Mouse (Mus musculus) forebrain, embryonic 11.5 days (tissue): Measurements from ENCODE around the gene Zc3h12c. TPM values are rescaled to one million over a fixed set of nuclear protein-coding genes. Genes with fewer than 3 reads are reported as not detected.
"Not testable (repeated sequence)": the region's sequence is repeated elsewhere in the genome, so short reads cannot be mapped to it uniquely, and the experiment has no call there.

Source experiments
- ATAC-seq: fragments of 200-750 bp; cut with Nextera tagmentation; replicated peaks from 2 replicates; pipeline ENCODE4 v1.8.0; 2017; ENCODE audit warnings: moderate TSS enrichment; ENCODE audit not compliant: low FRiP score
- DNase-seq: peaks from one replicate; pipeline ENCODE4 v3.0.0-alpha.2; 2017; ENCODE audit warnings: low spot score
- H3K27ac ChIP-seq: fragments of 300-500 bp; sonication (generic); 2 replicates; pipeline ENCODE4 v1.5.1; 2014; ENCODE audit warnings: low read depth, low read length
- H3K27me3 ChIP-seq: fragments of 300-500 bp; sonication (generic); 2 replicates; pipeline ENCODE4 v1.6.1; 2014; ENCODE audit warnings: mild to moderate bottlenecking, low read length, mixed read lengths; ENCODE audit not compliant: control insufficient read depth, insufficient read depth
- H3K36me3 ChIP-seq: fragments of 300-500 bp; sonication (generic); 2 replicates; pipeline ENCODE4 v1.6.1; 2014; ENCODE audit warnings: mild to moderate bottlenecking, low read length, moderate library complexity, mixed read lengths; ENCODE audit not compliant: control insufficient read depth, insufficient read depth
- H3K4me1 ChIP-seq: fragments of 300-500 bp; sonication (generic); replicated peaks from 2 replicates; pipeline ENCODE4 v1.6.1; 2014; ENCODE audit warnings: low read length, mixed read lengths; ENCODE audit not compliant: control insufficient read depth, insufficient read depth
- H3K4me2 ChIP-seq: fragments of 300-500 bp; sonication (generic); 2 replicates; pipeline ENCODE4 v1.6.1; 2014; ENCODE audit warnings: low read depth, mild to moderate bottlenecking, low read length, moderate library complexity, mixed read lengths; ENCODE audit not compliant: severe bottlenecking
- H3K4me3 ChIP-seq: fragments of 300-500 bp; sonication (generic); 2 replicates; pipeline ENCODE4 v1.5.1; 2014; ENCODE audit warnings: low read depth, low read length
- H3K9ac ChIP-seq: fragments of 300-500 bp; sonication (generic); 2 replicates; pipeline ENCODE4 v1.6.1; 2014; ENCODE audit warnings: low read length
- H3K9me3 ChIP-seq: fragments of 300-500 bp; sonication (generic); 2 replicates; pipeline ENCODE4 v1.6.1; 2016; ENCODE audit warnings: low read length, mixed read lengths; ENCODE audit not compliant: control insufficient read depth
- WGBS: fragments of 180-500 bp; shearing (Covaris S2); extraction: QIAGEN DNeasy Blood & Tissue Kit; methylation state at CpG from one replicate; pipeline ENCODE4 v1.1.7; 2014; 5-methylcytosine and 5-hydroxymethylcytosine counted together
- microRNA-seq: library from miRNA; unstranded; fragments of <30 nt; microRNA quantifications from one replicate; pipeline ENCODE4, GENCODE M21; 2016; ENCODE audit not compliant: insufficient number of aligned reads
- polyA plus RNA-seq: library from polyadenylated mRNA; unstranded; fragments of >200 nt; fragmentation: Nextera tagmentation; extraction: Ambion mirVana; gene quantifications from 2 replicates; pipeline ENCODE4 v1.2.1, GENCODE M21; 2014

Zc3h12c gene
- polyA plus RNA-seq, 1 experiment from 2014 or later: 11.8 TPM

GRCm38 (mm10) chr9:52071352-52071751 is 97.0 kb downstream of the Zc3h12c start:
- not testable (repeated sequence) for H3K4me3 ChIP-seq, H3K27me3 ChIP-seq, ATAC-seq, H3K9ac ChIP-seq, DNase-seq, H3K9me3 ChIP-seq, H3K4me1 ChIP-seq, H3K27ac ChIP-seq, H3K4me2 ChIP-seq
- peaks cover 12% of the 10 kb centered on the region; the same call in 1 of the 2 replicates for H3K36me3 ChIP-seq

- no peaks in the 10 kb centered on the region for H3K4me1 ChIP-seq
- H3K27ac ChIP-seq: no peak overlapping the region
- DNase-seq (no peak), ATAC-seq (no peak)
- WGBS: 97% methylated on average over 2 of the region's 2 CpGs
- H3K27me3 ChIP-seq: no peaks in the 10 kb centered on the region
- H3K36me3 ChIP-seq: peaks cover 17% of the 10 kb centered on the region; the same call in 1 of the 2 replicates
- H3K4me2 ChIP-seq: no peak overlapping the region
- H3K4me3 ChIP-seq: no peak overlapping the region
- H3K9me3 ChIP-seq: no peaks in the 10 kb centered on the region
- H3K9ac ChIP-seq: no peak overlapping the region
These were observed 98.3 kb downstream of the Zc3h12c start for GRCm38 (mm10) chr9:52070052-52070451.

Small RNA genes within 50 kb of the gene (microRNA-seq; reads per million reads assigned to microRNA genes)
- gene Gm27686: not detected
- gene Mir6244: not detected

Other genes with a start within 250 kb of the Zc3h12c start
- 50.1 and 51.4 TPM in 2 replicates for gene Fdx1, start 205.0 kb downstream of the Zc3h12c start, polyA plus RNA-seq
- gene Rdx, start 121.4 kb downstream of the Zc3h12c start, polyA plus RNA-seq: 192 and 209 TPM in 2 replicates